Mouse (Mus musculus): ENCODE results near the gene Chpf2.

Gene Chpf2

DNA sequence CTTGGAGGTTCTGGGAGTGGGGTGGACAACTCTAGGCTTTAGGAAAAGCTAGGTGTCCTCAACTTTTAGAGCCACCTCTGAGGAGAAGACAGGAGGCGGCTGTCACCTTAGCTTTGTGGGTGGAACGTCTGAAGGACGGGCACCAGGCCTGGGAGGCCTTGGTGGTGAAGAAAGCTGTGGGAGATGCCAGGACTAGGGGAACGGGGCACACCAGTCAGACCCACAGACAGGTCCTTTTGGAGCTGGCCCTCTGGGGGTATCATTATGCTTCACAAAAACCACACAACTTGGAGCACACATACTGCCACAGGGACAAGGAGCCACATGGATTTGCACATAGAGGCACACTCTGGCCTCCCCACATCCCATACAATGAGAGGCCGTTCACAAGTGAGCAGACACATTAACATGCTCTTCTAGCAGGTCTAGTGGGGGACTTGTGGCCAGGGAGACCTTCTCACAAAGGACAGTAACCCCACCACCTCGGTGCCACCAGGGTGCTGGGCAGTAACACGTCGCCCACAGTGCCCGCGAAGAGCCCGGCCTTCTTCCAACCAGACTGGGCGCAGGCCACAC lies 17.6 kb downstream of the Chpf2 start:
- in situ Hi-C loops (cut with MboI; ENCODE audit: low sequenced_read_pairs) = no loop called here

DNA sequence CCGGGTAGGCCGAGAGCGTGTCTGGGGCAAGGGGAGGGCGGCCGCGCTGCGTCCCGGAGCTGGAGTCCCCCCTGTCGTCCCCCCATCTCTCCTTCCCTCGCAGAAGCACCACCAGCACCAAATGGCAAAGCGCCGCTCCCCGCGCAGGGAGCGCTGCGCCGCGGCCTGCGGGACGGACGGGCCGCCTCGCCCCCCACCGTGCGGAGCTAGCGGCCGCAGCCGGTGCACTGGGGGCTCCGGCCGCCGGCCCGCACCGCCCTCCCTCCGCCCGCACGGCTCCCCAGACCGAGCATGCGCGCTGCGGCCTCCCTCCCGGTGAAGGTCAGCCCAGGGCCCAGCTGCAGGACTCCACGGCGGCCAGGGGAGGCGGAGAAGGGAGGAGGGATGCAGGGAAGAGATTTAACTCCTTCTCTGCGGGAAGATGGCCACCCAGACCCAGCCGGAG lies 18.1 kb downstream of the Chpf2 start:
- in situ Hi-C loops (cut with MboI; ENCODE audit: low sequenced_read_pairs) = no loop called here

DNA sequence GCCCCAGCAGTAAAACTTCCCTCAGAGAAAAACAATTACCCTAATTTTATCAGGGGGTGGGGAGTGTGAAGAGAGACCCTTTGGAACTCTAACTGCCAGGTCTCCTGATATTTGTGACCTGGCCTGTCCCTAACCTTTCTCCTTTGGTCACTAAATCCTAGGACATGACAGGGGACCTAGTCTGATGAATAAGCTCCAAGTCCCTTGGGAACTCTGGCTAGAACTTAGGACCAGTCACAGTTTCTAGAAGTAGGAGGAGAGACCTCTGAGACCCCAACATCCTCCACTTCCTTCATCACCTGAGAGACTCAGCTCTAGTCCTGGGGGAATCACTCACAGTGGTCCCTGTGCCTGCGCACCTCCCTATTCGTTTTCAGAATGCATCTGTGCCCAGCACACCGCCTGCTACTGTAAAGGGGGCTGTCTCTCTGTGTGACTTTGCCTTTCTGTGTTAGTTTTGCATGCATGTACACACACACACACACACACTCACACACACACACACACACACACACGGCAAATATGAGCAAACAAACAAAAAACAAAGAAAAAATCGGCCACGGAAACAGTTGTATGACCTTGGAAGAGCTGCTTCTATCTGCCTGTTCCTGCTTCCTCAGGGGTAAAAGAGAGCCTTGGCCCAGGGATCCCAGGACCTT lies 18.9 kb downstream of the Chpf2 start:
- in situ Hi-C loops (cut with MboI; ENCODE audit: low sequenced_read_pairs) = no loop called here

DNA sequence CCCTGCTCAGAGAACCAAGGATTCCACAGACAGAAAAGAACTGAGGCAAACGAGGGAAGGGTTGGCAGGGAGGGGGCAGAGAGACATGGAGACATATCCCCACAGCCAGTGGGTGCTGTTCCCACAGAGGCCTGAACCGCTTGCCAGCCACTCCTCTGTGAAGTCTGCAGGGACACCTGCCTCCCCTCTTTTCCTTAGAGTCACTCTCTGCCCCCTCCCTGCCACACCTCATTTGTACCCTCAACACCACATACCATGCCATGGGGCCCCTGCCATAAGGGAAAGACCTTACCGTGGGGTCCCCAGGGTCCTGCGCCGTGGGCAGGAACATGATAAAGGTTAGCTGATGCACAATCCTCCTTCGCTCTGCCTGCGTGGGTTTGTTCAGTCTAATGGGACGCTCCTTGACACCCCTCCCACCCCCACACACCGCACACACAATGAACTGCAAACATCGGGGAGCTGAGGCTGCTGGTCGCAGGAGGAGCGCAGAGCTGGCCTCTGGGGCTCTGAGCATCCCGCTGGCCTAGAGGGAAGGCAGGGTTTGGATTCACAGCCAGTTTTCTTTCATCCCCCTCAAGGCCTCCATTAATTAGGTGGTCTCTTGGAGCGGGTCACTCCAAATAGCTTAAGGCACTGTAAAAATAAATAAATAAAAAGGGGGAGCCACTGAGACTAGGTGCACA lies 19.6 kb downstream of the Chpf2 start:
- in situ Hi-C loops (cut with MboI; ENCODE audit: low sequenced_read_pairs) = no loop called here

DNA sequence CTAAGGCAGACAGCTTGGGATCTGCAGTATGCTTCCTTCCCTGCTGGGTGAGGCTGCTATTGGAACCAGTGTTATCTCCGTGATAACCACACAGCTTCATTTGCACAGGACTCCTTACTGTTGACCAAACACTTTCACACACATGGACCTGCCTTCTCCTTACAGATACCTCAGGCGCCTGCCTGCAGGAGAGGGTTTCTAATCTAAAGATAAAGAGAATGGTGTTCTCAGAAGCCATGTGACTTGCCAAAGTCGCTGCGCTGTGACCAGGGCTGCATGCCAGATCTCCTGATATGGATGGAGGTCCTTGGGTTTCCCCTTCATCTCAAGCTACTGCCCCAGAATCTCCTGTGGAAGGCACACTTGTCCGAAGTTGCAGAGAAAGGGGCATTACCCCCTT lies 22.8 kb downstream of the Chpf2 start:
- in situ Hi-C loops (cut with MboI; ENCODE audit: low sequenced_read_pairs) = no loop called here

DNA sequence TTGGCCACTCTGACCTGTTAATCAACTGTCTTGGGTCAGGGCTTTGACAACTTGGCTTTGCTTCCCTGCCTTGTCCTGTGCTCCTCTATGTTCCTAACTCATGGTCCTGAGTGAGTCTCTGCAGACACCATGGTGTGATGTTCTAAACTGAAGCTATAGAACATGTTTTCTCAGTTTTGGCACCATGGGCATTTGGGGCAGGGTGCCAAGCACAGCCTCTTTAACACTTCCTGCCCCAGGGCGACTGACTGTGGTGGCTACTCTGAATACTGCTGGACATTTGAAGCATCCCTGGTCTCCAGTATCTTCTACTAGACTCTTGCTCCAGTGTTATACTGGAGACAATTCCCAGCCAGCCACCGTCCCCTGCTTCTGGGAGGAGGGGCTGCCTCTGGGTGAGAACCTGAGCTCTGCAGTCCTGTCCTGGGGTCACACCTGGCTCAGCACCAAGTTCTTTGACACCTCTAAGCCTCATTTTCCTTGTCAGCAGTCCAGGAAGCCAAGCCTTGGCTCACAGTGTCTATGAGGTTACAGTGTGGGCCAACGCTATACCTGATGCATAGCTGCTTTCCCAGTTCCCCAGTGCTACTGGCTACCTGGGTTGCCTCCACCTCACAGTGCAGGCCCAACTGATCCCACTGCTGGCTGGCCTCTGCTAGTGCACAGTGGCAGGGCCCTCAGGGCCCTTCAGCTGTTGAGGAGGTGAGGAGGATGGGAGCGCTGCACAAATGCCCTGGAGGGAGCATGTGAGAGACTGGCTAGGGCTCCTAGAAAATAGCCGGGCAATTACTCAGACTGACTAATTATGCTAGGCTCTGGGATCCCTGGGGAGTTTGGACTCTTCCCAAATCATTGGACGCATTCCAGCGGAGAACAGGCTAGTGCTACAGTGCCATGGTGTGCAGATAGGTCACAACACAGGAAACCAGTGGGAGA lies 25.1 kb downstream of the Chpf2 start:
- in situ Hi-C loops (cut with MboI; ENCODE audit: low sequenced_read_pairs) = no loop called here

DNA sequence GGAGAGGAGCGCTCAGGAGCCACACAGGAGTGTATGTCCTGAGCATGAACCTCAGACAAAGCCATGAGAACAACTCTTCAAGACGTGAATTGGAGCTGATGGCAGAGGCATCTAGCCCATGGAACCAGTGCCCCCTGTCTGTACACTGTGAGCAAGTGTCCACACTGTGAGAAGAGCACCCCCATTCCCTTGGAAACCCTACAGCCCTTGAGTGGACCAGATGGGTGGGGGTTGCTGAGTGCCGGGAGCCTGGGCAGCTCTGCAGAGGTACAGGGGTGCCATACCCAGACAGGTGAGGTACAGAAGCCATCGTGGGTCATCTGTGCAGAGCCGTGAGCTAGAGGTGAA lies 25.7 kb downstream of the Chpf2 start:
- in situ Hi-C loops (cut with MboI; ENCODE audit: low sequenced_read_pairs) = no loop called here

DNA sequence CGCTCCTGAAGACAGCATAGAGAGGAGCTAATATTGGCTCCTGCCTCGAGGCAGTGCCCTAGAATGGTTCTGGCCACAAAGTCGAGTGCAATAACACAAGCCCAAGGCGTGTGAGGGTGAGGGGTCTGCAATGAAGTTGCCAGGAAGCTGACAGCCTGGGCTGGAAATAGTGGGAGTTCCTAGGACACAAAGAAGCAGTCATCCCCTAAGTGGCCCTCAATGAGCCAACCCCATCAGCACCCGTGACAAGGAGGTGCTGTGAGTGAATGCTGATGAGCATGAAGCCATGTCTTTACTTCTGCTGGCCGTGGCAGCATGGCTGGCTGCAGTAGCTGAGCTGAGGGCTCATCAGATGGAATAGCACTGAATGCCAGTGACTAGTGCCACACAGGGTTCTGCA lies 28.6 kb downstream of the Chpf2 start:
- in situ Hi-C loops (cut with MboI; ENCODE audit: low sequenced_read_pairs) = no loop called here

DNA sequence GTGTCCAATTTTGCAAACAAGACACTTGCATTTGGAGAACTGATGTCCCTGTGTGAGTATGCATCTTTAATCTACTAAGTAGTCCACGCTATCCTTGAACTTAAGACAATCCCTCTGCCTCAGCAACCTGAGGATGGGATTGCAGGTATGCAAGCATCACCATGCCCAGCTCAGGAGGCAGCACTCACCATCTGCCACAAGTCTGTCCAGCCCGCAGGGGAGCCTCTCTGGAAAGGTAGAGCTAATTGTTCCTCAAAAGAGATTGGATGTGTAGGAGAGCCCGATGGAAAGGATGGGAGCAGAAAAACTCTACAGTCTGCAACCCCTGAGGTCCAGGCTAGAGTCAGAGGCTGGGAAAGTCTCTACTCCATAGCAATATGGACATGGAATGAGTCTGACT lies 32.4 kb downstream of the Chpf2 start:
- in situ Hi-C loops (cut with MboI; ENCODE audit: low sequenced_read_pairs) = no loop called here

DNA sequence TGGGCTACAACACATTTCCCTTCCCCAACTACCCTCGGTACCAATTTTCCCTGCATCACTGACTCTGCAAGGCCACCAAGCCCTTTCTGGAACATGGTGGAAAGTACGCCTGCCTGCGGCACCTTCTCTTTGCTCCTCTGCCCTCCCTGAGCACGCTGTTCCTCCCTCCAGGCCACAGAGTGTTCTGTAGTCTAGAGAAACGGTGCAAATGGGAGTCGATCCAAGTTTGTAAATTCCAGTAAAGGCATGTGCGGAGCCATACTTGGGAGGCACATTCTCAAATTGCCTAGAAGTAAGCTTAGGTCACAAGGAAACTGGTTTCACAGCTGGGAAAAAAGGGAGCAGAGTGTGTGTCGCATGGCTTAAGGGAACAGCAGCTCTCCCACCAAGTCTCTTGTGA lies 33.6 kb downstream of the Chpf2 start:
- in situ Hi-C loops (cut with MboI; ENCODE audit: low sequenced_read_pairs) = no loop called here

DNA sequence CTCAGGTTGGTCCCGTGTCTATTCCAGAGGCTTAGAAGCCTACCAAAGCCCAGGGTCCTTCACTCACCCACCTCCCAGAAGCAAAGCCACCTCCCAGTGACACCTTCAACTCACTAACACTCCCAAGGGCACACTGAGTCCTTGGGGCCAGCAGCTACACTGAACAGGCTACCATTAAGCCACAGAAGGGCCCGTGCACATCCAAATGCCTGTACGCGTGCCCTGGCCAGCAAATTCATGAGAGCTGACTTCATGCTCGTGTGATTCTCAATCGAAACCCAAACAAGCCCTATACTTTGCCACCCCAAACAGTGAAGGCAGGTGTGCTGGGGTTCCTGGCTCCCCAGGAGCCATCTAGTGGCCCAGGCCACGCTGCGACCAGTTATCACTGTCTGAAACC lies 34.1 kb downstream of the Chpf2 start:
- in situ Hi-C loops (cut with MboI; ENCODE audit: low sequenced_read_pairs) = no loop called here

DNA sequence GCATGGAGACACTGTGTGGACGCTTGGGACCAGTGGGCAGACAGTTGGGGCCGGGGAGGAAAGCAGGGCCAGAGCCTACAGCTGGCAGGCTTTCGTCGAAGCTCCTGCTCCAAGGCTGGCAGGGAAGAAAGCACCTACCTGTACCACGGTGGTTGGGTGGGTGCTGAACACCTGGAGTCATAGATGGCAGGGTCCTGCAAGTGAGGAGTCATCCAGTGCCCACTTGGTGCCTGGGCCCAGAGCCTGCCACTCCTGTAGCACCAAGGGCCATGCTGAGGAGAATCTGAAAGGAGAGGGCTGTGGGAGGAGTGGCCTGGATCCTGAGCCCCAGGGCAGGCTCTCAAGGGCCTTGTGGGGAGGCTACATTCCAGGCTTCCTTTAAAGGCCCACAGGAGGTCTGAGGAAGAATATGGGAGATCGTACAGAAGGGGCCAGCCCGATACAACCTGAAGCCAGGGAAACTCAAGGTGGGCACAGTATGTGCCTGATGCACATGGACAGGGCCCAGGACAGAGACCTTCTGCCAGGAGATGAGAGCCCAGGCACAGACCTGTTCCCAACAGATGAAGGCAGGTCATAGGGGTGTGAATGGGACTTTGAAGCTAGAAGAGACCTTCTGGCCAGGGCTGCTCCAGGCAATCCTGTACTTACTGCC lies 36.0 kb downstream of the Chpf2 start:
- in situ Hi-C loops (cut with MboI; ENCODE audit: low sequenced_read_pairs) = no loop called here

DNA sequence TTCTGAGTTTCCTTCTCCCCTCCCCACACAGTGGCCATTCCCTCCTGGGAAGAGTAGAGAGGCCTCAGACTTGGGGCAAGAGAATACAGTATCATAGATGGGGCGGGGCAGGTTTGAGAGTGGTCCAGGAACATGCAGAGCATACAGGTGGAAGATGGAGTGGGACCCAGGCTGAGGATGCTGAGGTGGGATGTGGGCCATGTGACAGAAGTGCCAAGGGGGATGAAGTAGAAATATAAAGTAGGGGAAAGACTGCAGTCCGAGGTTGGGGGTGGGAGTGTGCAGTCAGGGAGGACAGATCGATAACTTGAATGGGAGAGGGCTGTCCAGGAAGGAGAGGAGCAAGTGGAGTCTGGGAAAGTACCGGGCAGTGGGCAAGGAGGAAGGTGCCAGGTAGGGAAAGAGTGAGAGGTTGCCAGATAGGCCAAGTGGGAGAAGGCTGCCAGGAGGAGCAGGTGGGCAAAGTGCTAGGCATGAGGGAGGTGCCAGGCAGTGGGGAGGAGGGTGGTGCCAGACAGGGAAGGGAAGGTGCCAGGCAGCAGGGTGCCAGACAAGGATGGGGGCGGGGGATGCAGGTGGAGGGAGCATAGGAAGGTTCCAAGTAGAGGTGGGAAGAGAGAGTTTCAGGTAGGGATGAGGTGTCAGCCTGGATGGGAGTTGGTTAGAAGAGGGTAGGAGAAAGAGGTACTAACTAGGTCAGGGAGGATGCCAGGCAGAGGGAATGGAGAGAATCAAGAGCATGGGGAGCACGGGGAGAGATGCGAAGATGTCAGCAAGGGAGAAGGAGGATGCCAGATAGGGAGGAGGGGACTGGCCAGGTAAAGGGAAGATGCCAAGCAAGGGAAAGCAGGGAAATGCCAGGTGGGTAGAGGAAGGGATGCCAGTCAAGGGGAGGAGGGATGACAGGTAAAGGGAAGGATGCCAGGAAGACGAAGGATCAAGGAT lies 36.8 kb downstream of the Chpf2 start:
- in situ Hi-C loops (cut with MboI; ENCODE audit: low sequenced_read_pairs) = no loop called here

DNA sequence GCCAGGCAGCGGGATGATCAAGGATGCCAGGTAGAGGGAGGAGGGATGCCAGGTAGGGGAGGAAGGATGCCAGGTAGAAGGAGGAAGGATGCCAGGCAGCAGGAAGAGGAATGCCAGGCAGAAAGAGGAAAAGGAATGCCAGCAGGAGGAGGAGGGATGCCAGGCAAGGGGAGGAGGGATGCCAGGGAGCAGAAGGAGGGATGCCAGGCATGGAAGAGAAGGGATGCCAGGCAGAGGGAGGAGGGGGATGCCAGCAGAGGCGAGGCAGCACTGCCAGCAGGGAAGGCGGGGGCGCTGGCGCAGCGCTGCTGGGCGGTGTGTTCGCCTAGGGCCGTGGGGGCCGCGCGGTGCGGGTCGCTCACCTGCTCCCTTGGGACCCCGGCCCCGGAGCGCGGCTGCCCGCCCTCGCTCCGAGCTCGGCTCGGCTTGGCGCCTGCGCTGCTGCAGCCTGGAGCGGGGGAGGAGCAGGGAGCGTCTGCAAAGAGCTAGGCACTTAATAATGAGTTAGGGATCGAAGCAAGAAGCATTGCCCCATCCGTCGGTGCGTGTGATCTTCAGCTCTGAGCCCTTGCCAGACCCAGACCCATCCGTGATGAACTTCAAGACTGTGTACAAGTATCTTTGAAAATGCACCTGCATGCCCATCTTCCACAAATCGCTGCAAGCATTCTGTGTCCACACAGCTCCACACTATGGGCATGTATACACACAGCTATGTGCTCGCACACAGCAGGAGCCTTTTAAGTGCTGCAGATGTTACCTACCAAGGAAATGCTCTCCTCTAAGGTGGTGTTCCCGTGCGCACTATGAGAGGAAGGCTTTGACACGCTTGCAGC lies 37.7 kb downstream of the Chpf2 start, which contains the start of gene Smarcd3:
Gene Smarcd3 (minus strand): TSS at position 426 of the 836 bp plus-strand sequence.
- in situ Hi-C loops (cut with MboI; ENCODE audit: low sequenced_read_pairs) = no loop called here

DNA sequence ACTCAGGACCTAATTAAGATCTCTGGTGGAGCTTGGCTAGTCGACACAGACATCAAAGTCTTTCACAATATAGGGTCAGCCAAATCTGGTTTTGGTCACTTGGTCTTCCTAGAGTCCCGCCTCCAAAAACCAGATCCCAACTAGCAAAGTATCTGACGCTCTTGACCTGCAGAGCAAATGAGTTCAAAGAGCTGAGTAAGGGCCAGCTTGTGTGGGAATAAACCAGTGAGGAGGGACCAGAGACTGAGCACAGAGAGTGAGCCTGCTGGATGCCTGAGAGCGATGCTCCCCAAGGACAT lies 38.2 kb downstream of the Chpf2 start:
- in situ Hi-C loops (cut with MboI; ENCODE audit: low sequenced_read_pairs) = no loop called here

DNA sequence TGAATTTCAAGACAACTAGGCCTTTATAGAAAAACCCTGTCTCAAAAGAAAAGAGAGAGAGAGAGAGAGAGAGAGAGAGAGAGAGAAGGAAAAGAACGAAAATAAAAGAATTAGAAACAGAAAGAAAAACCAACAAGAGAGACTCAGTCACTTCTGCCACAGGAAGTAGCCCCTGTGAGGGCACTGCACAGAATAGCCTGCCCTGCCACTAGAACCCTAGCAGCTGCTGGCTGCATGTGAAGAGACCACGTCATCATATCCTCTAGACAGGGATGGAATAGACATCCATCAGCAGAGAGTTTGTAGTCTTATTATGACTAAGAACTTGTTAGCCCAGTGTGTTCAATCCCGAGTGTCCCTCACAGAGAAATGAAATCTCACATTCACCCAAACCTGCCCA lies 43.2 kb downstream of the Chpf2 start:
- in situ Hi-C loops (cut with MboI; ENCODE audit: low sequenced_read_pairs) = no loop called here

DNA sequence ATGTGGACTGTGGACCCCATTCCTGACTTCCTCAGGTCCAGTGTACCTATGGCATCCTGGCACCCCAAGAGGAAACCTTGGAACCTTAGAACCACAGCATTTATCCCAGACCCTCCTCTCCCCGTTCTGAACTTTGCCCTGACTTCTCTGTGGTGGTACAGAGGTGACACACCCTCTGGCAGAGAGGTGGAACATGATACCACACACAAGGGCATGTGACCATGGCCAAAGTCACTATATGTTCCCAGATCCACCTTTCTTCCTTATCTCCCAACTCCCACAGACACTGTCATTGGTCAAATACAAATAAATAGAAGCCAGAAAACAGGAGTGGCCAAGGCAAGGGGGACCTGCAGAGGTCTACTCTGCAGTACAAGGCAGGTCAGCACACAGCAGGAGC lies 48.6 kb downstream of the Chpf2 start:
- in situ Hi-C loops (cut with MboI; ENCODE audit: low sequenced_read_pairs) = no loop called here

DNA sequence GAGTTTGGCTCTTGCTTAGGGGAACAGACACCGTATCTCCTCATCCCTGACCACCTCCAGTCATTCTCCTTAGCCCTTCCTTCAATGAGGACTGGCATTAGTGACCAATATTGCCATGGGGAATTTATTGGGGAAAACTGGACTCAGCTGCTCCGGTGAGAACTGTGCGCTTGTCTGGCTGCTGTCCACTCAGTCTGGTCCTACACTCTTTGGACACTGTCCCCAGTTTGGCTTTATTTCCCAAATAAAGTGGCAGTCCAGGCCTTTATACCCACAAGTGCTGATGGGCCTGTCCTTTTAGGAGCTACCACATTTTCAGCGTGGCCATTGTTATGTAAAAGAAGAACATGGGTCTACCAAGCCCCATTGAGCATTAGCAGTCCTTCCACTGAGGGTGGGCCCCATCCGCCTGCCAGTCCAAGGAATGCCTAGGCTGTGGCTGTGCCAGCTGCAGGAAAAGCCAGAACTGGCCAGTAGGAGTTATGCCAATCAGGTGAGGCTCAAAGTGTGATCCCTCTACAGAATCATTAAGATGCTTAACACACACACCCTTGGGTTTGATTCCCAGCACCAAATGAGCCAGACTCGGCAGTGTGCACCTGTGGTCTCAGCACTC lies 49.1 kb downstream of the Chpf2 start:
- in situ Hi-C loops (cut with MboI; ENCODE audit: low sequenced_read_pairs) = no loop called here

DNA sequence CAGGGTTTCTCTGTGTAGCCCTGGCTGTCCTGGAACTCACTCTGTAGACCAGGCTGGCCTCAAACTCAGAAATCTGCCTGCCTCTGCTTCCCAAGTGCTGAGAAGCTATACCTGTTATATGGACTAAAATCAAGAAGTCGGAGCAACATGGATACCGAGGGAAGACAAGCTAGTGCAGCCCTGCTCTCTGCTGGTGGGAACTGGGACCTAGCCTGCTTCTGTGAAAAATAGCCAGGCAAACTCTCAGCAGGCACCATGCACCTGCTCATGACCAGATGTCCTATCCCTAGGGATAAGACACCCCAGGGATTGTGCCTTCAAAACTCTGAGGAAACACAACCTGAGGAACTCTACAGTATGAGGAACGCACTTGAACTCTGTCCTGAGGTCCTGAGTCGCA lies 50.4 kb downstream of the Chpf2 start:
- in situ Hi-C loops (cut with MboI; ENCODE audit: low sequenced_read_pairs) = no loop called here

All from CH12F3 (cell line).